Mouse (Mus musculus) G1E (cell line): ENCODE results near the gene Bloc1s1.

Source experiments
- CTCF ChIP-seq: IDR thresholded peaks from 2 replicates; pipeline ENCODE4 v1.5.1; 2012; ENCODE audit warnings: low read depth, low read length, inconsistent platforms, mixed read lengths
- POLR2AphosphoS5 ChIP-seq: IDR thresholded peaks from 2 replicates; pipeline ENCODE4 v1.6.1; 2012; ENCODE audit warnings: low read depth, low read length, inconsistent platforms; ENCODE audit not compliant: insufficient replicate concordance
- TAL1 ChIP-seq: conservative IDR thresholded peaks from 2 replicates; pipeline ENCODE4 v1.6.1; 2012; ENCODE audit warnings: low read depth, low read length, inconsistent platforms, mixed read lengths

DNA sequence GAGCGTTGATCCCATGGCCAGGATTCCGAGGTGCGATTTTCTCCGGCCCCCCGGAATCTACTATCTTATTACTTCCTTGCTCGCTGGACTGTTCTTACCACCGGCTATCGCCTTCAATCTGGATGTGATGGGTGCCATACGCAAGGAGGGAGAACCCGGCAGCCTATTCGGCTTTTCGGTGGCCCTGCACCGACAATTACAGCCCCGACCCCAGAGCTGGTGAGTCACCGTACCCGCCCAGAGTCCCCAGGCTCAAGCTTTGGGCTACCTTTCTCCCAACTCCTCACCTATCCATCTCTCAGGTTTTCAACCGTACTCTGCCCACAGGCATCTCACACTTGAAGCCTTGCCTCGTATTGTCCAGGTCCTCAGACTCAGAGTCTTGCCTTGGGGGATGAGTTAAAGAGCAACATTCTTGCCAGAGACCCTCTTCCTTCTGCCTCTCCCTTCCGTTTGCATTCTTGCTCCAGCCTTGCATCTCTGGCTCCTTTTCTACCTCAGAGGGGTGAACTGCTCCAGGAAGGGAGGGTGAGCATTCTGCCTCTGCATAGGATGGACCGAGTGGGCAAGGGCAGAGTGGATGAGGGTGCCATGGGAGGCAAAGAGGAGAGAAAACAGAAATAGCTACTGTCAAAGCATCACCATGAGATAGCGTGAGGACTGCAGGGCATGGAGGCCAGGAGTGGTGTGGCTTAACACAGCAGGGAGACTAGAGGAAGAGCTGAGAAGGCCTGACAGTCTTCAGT is 10.3 kb upstream of the Bloc1s1 start:
- TF ChIP-seq CTCF: no peak
- TF ChIP-seq TAL1: no peak
- TF ChIP-seq POLR2AphosphoS5: no peak
